Mouse (Mus musculus): ENCODE measurements around the gene Erlin1. TPM values are rescaled to one million over a fixed set of nuclear protein-coding genes. Genes with fewer than 3 reads are reported as not detected.

The Erlin1 gene
- 10 to 100 TPM; 31.6 to 34.9 TPM for total RNA-seq (2023)

DNA sequence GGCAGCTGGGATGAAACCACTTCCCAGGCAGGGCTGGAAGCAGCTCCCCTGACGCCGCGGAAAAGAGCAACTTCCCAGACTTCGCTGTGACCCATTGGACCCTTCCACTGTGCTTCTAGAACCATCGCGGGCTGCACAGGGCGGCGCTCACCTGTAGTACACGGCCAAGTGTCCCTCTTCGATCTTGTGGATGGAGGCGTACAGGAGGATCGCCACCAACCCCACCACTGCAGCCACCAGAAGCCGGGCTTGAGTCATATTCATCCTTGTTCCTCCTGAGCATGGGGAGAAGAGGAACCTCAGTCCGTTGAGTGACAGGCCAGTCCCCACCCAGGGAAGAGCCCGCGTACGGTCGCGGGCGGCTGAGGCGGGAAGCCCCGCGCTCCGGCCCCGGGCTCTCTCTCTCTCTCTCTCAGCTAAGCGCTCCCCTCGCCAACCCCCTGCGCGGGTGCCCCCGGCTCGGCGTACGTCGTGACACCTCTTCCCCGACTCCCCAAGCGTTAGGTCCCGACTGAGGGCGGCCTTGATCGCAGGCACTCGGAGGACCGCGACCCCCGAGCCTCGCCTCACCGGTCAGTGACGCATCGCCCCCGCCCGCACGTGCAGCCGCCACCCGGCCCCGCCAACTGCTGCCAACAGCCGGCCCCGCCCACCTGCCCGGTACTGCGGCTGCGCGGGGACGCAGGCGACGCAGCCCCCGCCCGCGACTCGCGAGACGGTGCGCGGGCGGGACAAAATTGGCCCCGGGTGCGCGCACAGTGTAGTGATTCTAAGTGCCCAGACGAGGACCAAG, at the start of gene Erlin1:
TSS of gene Erlin1 (minus strand) at position 665 of the 793 bp plus-strand sequence.

DNA sequence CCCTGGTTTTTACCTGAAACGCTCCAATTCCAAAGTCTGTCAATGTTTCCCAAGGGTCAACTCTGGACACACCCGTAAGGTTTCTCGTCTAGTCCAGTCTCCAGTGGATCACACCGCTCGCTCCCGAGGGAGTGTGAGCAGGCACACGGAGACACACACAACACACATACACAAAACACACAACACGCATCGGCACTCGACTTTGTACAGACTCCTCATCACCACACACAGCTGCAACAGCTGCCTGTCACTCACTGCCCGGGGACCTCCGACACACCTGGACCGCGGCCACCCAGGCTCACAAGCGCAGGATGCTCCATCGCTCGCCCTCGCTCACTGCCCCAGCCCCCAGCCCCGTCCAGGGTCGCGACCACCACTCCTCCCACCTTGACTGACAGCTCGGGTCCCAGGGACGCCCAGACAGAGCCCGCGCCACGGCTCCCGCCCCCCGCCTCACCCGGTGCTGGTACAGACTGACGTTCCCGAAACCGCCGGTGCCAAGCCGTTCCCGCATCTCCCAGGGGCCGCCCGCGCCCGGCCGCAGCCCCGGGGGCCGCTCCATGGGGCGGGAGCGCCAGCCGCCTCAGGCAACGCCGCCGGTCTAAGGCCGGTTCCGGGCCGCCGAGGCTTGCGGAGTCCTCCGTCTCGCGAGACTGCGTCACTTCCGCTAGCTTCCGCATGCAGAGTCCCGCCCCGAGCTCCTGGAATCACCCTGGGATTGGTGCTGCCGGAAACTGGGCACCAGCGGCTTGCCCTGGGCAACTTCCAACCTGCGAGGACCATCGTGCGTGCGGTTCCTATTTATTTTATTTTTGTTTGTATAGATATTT, 37.5 kb upstream of the Erlin1 start, which contains the start of gene Chuk:
TSS of gene Chuk (minus strand) at position 650 of the 830 bp plus-strand sequence.

DNA sequence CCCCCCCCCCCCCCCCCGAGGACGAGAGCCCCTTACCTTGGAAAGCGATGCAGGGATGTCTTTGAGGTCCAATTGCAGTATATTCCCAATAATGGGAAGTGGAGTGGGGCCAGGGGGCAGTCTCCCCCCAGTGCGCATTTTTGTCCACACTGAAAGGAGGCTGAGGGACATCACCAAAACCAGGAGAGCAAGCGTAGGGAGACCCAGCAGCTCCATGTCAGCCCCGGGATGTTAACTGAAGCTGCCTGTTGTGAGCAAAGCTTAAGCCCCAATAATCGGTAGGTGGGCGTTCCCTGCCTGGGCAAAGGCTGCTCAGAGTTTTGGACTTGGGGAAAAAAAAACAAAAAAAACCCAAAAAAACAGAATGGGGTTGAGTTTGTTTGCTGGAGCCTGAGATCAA, 40.6 kb downstream of the Erlin1 start, which contains the start of gene Cyp2c23:
TSS of gene Cyp2c23 (minus strand) at position 237 of the 400 bp plus-strand sequence.

DNA sequence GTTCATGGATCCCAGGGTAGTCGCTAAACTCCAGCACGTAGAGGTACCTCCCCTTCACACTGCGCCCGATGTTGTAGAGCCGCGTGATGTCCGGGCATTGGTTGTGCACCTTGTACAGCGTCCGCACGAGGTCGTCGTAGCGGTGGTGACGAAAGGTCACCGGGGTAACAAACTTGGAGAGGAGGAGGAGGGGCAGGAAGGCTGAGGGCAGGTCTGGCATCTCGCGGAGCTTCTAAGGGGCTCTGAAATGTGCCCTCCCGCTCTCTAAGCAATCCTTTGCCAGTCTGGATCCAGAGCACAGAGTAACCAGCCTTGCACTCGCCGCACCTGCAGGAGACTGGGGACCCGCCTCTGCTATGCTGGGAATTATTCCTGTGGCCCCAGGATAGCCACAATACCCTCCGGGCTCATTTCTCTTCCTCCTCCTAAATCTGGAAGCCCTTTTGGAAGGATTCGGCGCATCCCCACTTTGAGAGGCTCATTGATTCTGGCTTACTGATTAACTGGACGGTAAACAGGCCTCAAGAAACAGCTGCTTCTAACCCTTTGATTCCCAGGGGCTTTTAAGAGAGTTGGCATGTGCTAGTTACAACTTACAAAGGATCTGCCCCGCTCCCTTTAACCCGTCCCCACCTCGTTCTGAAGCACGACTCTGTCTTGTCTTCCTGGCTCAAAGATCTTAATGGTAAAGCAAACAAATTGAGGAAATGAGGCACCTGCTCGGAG, 83.4 kb downstream of the Erlin1 start, which contains the start of gene Cpn1:
TSS of gene Cpn1 (minus strand) at position 488 of the 726 bp plus-strand sequence.

Other genes starting within 250 kb of the Erlin1 start
- gene Dnmbp, start 129.6 kb downstream of the Erlin1 start, total RNA-seq (2023) = 10 to 100 TPM; 18.9 to 19.0 TPM
- gene Cpn1, start 83.2 kb downstream of the Erlin1 start, total RNA-seq (2023) = not detected
- not detected for gene Cyp2c23, start 40.6 kb downstream of the Erlin1 start, total RNA-seq (2023)
- 10 to 100 TPM; 37.8 to 38.4 TPM for gene Chuk, start 37.7 kb upstream of the Erlin1 start, total RNA-seq (2023)
- 10 to 100 TPM in 1 of 2 experiments, 1 to 10 TPM in 1; 9.9 to 14.3 TPM for gene Cwf19l1, start 66.1 kb upstream of the Erlin1 start, total RNA-seq (2023)
- 10 to 100 TPM; 46.0 to 47.8 TPM for gene Bloc1s2, start 76.7 kb upstream of the Erlin1 start, total RNA-seq (2023)
- not detected for gene Pkd2l1, start 122.7 kb upstream of the Erlin1 start, total RNA-seq (2023)
- gene Scd3, start 133.5 kb upstream of the Erlin1 start, total RNA-seq (2023) = not detected
- gene Scd2, start 223.9 kb upstream of the Erlin1 start, total RNA-seq (2023) = 10 to 100 TPM; 12.6 to 13.3 TPM

Data from neutrophil, adult 83 days (primary cell).